Mouse (Mus musculus): ENCODE data around the gene Camk2b.
"Not testable (repeated sequence)": the region's sequence is repeated elsewhere in the genome, so short reads cannot be mapped to it uniquely, and the experiment has no call there.

Gene Camk2b

GRCm38 (mm10) chr11:6066176-6066575, at the start of gene Camk2b:
Gene Camk2b, minus strand, starts transcription at chr11:6066362.
- no peak for DNase-seq (ENCODE audit: extremely low spot score, low read depth, low spot score)

- no peak for DNase-seq (ENCODE audit: extremely low spot score, low read depth, low spot score)
Measured at GRCm38 (mm10) chr11:6111734-6112484, 45.7 kb upstream of the Camk2b start.

GRCm38 (mm10) chr11:6109990-6110389, 43.8 kb upstream of the Camk2b start:
- DNase-seq (ENCODE audit: extremely low spot score, low read depth, low spot score) = no peak

- no peak for DNase-seq (ENCODE audit: extremely low spot score, low read depth, low spot score)
Measured at GRCm38 (mm10) chr11:6108296-6108695, 42.1 kb upstream of the Camk2b start.

GRCm38 (mm10) chr11:6107722-6108121, 41.6 kb upstream of the Camk2b start:
- DNase-seq (ENCODE audit: extremely low spot score, low read depth, low spot score) = no peak

GRCm38 (mm10) chr11:6104734-6105133, 38.6 kb upstream of the Camk2b start:
- no peak for DNase-seq (ENCODE audit: extremely low spot score, low read depth, low spot score)

GRCm38 (mm10) chr11:6096637-6097036, 30.5 kb upstream of the Camk2b start:
- DNase-seq (ENCODE audit: extremely low spot score, low read depth, low spot score) = not testable (repeated sequence)

- DNase-seq (ENCODE audit: extremely low spot score, low read depth, low spot score) = no peak
Measured at GRCm38 (mm10) chr11:6086991-6087390, 20.8 kb upstream of the Camk2b start.

- DNase-seq (ENCODE audit: extremely low spot score, low read depth, low spot score) = no peak
Measured at GRCm38 (mm10) chr11:6078737-6079136, 12.6 kb upstream of the Camk2b start.

GRCm38 (mm10) chr11:6075618-6076066, 9.5 kb upstream of the Camk2b start:
- DNase-seq (ENCODE audit: extremely low spot score, low read depth, low spot score) = no peak

- peak; percentile 22 for DNase-seq (ENCODE audit: extremely low spot score, low read depth, low spot score)
Measured at GRCm38 (mm10) chr11:6068181-6068957, 2.2 kb upstream of the Camk2b start.

GRCm38 (mm10) chr11:6067160-6067559, 998 bp upstream of the Camk2b start:
- no peak for DNase-seq (ENCODE audit: extremely low spot score, low read depth, low spot score)

- no peak for DNase-seq (ENCODE audit: extremely low spot score, low read depth, low spot score)
Measured at GRCm38 (mm10) chr11:6065551-6066121, 526 bp downstream of the Camk2b start.

GRCm38 (mm10) chr11:6065046-6065521, 1.1 kb downstream of the Camk2b start:
- DNase-seq (ENCODE audit: extremely low spot score, low read depth, low spot score) = no peak

- DNase-seq (ENCODE audit: extremely low spot score, low read depth, low spot score) = no peak
Measured at GRCm38 (mm10) chr11:6064215-6065045, 1.7 kb downstream of the Camk2b start.

- no peak for DNase-seq (ENCODE audit: extremely low spot score, low read depth, low spot score)
Measured at GRCm38 (mm10) chr11:6063501-6064214, 2.5 kb downstream of the Camk2b start.

GRCm38 (mm10) chr11:6063065-6063464, 3.1 kb downstream of the Camk2b start:
- DNase-seq (ENCODE audit: extremely low spot score, low read depth, low spot score) = no peak

- no peak for DNase-seq (ENCODE audit: extremely low spot score, low read depth, low spot score)
Measured at GRCm38 (mm10) chr11:6062329-6062728, 3.8 kb downstream of the Camk2b start.

GRCm38 (mm10) chr11:6061891-6062290, 4.3 kb downstream of the Camk2b start:
- DNase-seq (ENCODE audit: extremely low spot score, low read depth, low spot score) = no peak

- DNase-seq (ENCODE audit: extremely low spot score, low read depth, low spot score) = no peak
Measured at GRCm38 (mm10) chr11:6059162-6059561, 7.0 kb downstream of the Camk2b start.

Data from hindlimb bud, embryonic 11.5 days (tissue).